Mouse (Mus musculus): ENCODE measurements at regions not wholly inside any gene's neighbourhood (a gene's known extent, or its start where the extent isn't known, plus 50 kb on each side); places are given as distances from the start of the nearest gene placed in this dataset.

GRCm38 (mm10) chr17:16054481-16054880, 223.6 kb upstream of the Rgmb start:
- TF ChIP-seq POLR2A (IDR thresholded peaks at IDR 0.05; ENCODE audit: insufficient read depth, low read depth, low read length) (no peak), CTCF (IDR thresholded peaks at IDR 0.05; ENCODE audit: insufficient read depth, low read depth, low read length) (no peak)
- 25% methylated on average over 3 of the region's 3 CpGs for whole genome bisulfite sequencing
- Histone ChIP-seq H3K27ac (ENCODE audit: insufficient read depth, low read depth, low read length) (no peak overlapping the region), H3K4me1 (ENCODE audit: control insufficient read depth, insufficient read depth, low read length) (no peaks in the 10 kb centered on the region), H3K4me3 (ENCODE audit: insufficient read depth, low read depth, low read length) (no peak overlapping the region)

GRCm38 (mm10) chr17:16051713-16052112, 220.9 kb upstream of the Rgmb start:
- 68% methylated on average over 5 of the region's 5 CpGs for WGBS
- no peaks in the 10 kb centered on the region for H3K4me1 ChIP-seq (ENCODE audit: control insufficient read depth, insufficient read depth, low read length)
- TF ChIP-seq CTCF (IDR thresholded peaks at IDR 0.05; ENCODE audit: insufficient read depth, low read depth, low read length) = no peak
- H3K27ac ChIP-seq (ENCODE audit: insufficient read depth, low read depth, low read length) = no peak overlapping the region
- H3K4me3 ChIP-seq (ENCODE audit: insufficient read depth, low read depth, low read length) = no peak overlapping the region

GRCm38 (mm10) chr17:16041542-16042251, 210.9 kb upstream of the Rgmb start:
- WGBS = 58% methylated on average over 5 of the region's 5 CpGs
- Histone ChIP-seq H3K4me3 (ENCODE audit: insufficient read depth, low read depth, low read length) (no peak overlapping the region), H3K27ac (ENCODE audit: insufficient read depth, low read depth, low read length) (no peak overlapping the region), H3K4me1 (ENCODE audit: control insufficient read depth, insufficient read depth, low read length) (no peaks in the 10 kb centered on the region)
- TF ChIP-seq POLR2A (IDR thresholded peaks at IDR 0.05; ENCODE audit: insufficient read depth, low read depth, low read length) (no peak), CTCF (IDR thresholded peaks at IDR 0.05; ENCODE audit: insufficient read depth, low read depth, low read length) (no peak)

- no peaks in the 10 kb centered on the region for H3K4me1 ChIP-seq (ENCODE audit: control insufficient read depth, insufficient read depth, low read length)
- no peak overlapping the region for H3K27ac ChIP-seq (ENCODE audit: insufficient read depth, low read depth, low read length)
- WGBS = 62% methylated on average over 4 of the region's 4 CpGs
- TF ChIP-seq CTCF (IDR thresholded peaks at IDR 0.05; ENCODE audit: insufficient read depth, low read depth, low read length) (no peak), POLR2A (IDR thresholded peaks at IDR 0.05; ENCODE audit: insufficient read depth, low read depth, low read length) (no peak)
- H3K4me3 ChIP-seq (ENCODE audit: insufficient read depth, low read depth, low read length) = no peak overlapping the region
Measured at GRCm38 (mm10) chr17:16027989-16028388, 197.2 kb upstream of the Rgmb start.

GRCm38 (mm10) chr17:16004871-16005575, 174.2 kb upstream of the Rgmb start:
- no peak for TF ChIP-seq POLR2A (IDR thresholded peaks at IDR 0.05; ENCODE audit: insufficient read depth, low read depth, low read length)
- TF ChIP-seq CTCF (IDR thresholded peaks at IDR 0.05; ENCODE audit: insufficient read depth, low read depth, low read length) = no peak
- WGBS = 46% methylated on average over 7 of the region's 7 CpGs
- H3K4me3 ChIP-seq (ENCODE audit: insufficient read depth, low read depth, low read length) = no peak overlapping the region
- H3K27ac ChIP-seq (ENCODE audit: insufficient read depth, low read depth, low read length) = no peak overlapping the region
- H3K4me1 ChIP-seq (ENCODE audit: control insufficient read depth, insufficient read depth, low read length) = no peaks in the 10 kb centered on the region

- no peaks in the 10 kb centered on the region for H3K4me1 ChIP-seq (ENCODE audit: control insufficient read depth, insufficient read depth, low read length)
- WGBS = 83% methylated on average over 4 of the region's 4 CpGs
- no peak for TF ChIP-seq CTCF (IDR thresholded peaks at IDR 0.05; ENCODE audit: insufficient read depth, low read depth, low read length)
- no peak for TF ChIP-seq POLR2A (IDR thresholded peaks at IDR 0.05; ENCODE audit: insufficient read depth, low read depth, low read length)
- H3K4me3 ChIP-seq (ENCODE audit: insufficient read depth, low read depth, low read length) = no peak overlapping the region
- no peak overlapping the region for H3K27ac ChIP-seq (ENCODE audit: insufficient read depth, low read depth, low read length)
Measured at GRCm38 (mm10) chr17:16004002-16004401, 173.2 kb upstream of the Rgmb start.

- 95% methylated on average over 4 of the region's 4 CpGs for WGBS
- no peak overlapping the region for H3K4me3 ChIP-seq (ENCODE audit: insufficient read depth, low read depth, low read length)
- no peak for TF ChIP-seq POLR2A (IDR thresholded peaks at IDR 0.05; ENCODE audit: insufficient read depth, low read depth, low read length)
- TF ChIP-seq CTCF (IDR thresholded peaks at IDR 0.05; ENCODE audit: insufficient read depth, low read depth, low read length) = no peak
- H3K27ac ChIP-seq (ENCODE audit: insufficient read depth, low read depth, low read length) = no peak overlapping the region
- peaks cover 2% of the 10 kb centered on the region; the same call in 1 of the 2 replicates for H3K4me1 ChIP-seq (ENCODE audit: control insufficient read depth, insufficient read depth, low read length)
Measured at GRCm38 (mm10) chr17:15998771-15999170, 167.9 kb upstream of the Rgmb start.

GRCm38 (mm10) chr17:15997289-15997688, 166.4 kb upstream of the Rgmb start:
- Histone ChIP-seq H3K27ac (ENCODE audit: insufficient read depth, low read depth, low read length) (no peak overlapping the region), H3K4me1 (ENCODE audit: control insufficient read depth, insufficient read depth, low read length) (peaks cover 2% of the 10 kb centered on the region; the same call in 1 of the 2 replicates), H3K4me3 (ENCODE audit: insufficient read depth, low read depth, low read length) (no peak overlapping the region)
- no peak for TF ChIP-seq POLR2A (IDR thresholded peaks at IDR 0.05; ENCODE audit: insufficient read depth, low read depth, low read length)
- TF ChIP-seq CTCF (IDR thresholded peaks at IDR 0.05; ENCODE audit: insufficient read depth, low read depth, low read length) = no peak
- WGBS = 43% methylated on average over 1 of the region's 1 CpGs

- peaks cover 4% of the 10 kb centered on the region; the same call in 1 of the 2 replicates for H3K4me1 ChIP-seq (ENCODE audit: control insufficient read depth, insufficient read depth, low read length)
- TF ChIP-seq CTCF (IDR thresholded peaks at IDR 0.05; ENCODE audit: insufficient read depth, low read depth, low read length) = no peak
- TF ChIP-seq POLR2A (IDR thresholded peaks at IDR 0.05; ENCODE audit: insufficient read depth, low read depth, low read length) = no peak
- WGBS = 100% methylated on average over 1 of the region's 1 CpGs
- H3K27ac ChIP-seq (ENCODE audit: insufficient read depth, low read depth, low read length) = no peak overlapping the region
- H3K4me3 ChIP-seq (ENCODE audit: insufficient read depth, low read depth, low read length) = no peak overlapping the region
Measured at GRCm38 (mm10) chr17:15995493-15995892, 164.7 kb upstream of the Rgmb start.
